Mouse (Mus musculus) small intestine, adult 10 weeks (tissue): Measurements from ENCODE around the gene Tnfsf10. TPM values are rescaled to one million over a fixed set of nuclear protein-coding genes. Genes with fewer than 3 reads are reported as not detected.

Source experiments
- polyA plus RNA-seq: library from polyadenylated mRNA; stranded (reverse); fragments of 350-450 nt; fragmentation: Illumina TruSeq; extraction: RNeasy Lipid Tissue Mini Kit (QIAGEN cat#74804); gene quantifications from one replicate; pipeline ENCODE4 v1.2.3, GENCODE M21; 2014; ENCODE audit warnings: low replicate concordance

The Tnfsf10 gene
- polyA plus RNA-seq, result 93.5 TPM

GRCm38 (mm10) chr3:27316559-27317287 is at the start of gene Tnfsf10:
Gene Tnfsf10 (plus strand): TSS chr3:27317028.

GRCm38 (mm10) chr3:27371276-27371621 is 54.4 kb downstream of the Tnfsf10 start, which contains the start of gene Ghsr:
Gene Ghsr (plus strand): TSS chr3:27371351.

Other genes with a start within 250 kb of the Tnfsf10 start
- gene Ect2, start 163.2 kb upstream of the Tnfsf10 start, polyA plus RNA-seq, result 29.9 TPM
- gene Nceh1, start 134.1 kb upstream of the Tnfsf10 start, polyA plus RNA-seq, result 24.7 TPM
- gene Ghsr, start 54.3 kb downstream of the Tnfsf10 start, polyA plus RNA-seq, result not detected